Mouse (Mus musculus) lung, adult 2 months (tissue): Measurements from ENCODE around the gene Sipa1l1.

Source experiments
- CTCF ChIP-seq: fragments of 200-500 bp; IDR thresholded peaks from 2 replicates; pipeline ENCODE4 v1.5.1; 2011; ENCODE audit warnings: mild to moderate bottlenecking, low read length, control low read depth; ENCODE audit not compliant: insufficient read depth
- POLR2A ChIP-seq: fragments of 200-500 bp; IDR thresholded peaks from 2 replicates; pipeline ENCODE4 v1.6.1; 2011; ENCODE audit warnings: low read depth, mild to moderate bottlenecking, control low read depth, low read length, borderline replicate concordance; ENCODE audit errors: extremely low read depth

DNA sequence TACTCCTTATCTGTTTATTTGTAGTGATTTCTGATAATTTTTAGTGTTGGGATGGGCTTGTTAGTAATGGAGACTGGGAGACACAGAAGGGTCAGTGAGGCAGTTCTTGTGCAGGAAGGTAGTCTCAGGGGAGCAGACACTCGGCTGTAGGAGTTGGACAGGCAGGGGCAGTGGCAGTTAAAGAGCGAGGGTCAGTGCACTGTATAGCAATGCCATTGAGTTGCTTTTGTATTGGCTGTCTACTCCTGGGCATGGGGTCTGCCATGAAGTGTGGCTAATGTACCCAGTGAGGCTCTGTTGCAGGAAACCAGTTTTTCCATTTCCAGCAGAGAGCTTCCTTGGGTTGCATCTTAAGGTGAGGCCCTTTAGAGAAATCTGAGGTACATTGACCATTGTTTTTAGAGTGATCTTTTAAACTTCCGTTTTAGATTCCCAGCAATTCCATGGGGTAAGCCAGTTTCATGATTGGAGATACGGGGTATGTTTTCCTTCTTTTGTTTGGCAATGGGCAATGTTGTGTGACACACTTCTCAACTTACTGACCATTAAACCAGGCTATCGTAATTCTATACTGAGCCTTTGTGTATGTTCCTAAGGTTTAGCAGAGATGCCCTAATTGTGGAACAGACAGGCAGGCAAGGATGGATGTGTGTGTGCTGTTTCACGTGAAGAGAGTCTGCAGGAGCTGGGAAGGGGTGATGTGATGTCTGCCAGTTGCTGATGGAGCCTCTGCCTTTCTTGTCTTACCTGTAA is 47.9 kb downstream of the Sipa1l1 start:
- TF ChIP-seq CTCF (no peak), POLR2A (no peak)
